27 mouse cellular contexts compared by ENCODE assay signal in genomic region chr15:98070376-98070775, GRCm38 (mm10).
"Had no signal": no experiment of that assay in that cellular context is flagged by ENCODE, and none has a peak within 500 bp of the region (broad histone marks: within the 10 kb centered on the region; RNA-seq: fewer than 3 reads in every experiment).

No protein-coding gene starts in this region.

- ATAC-seq: hindbrain, embryonic 16.5 days; inflammation-experienced regulatory T-cells, adult 6 months; intestine, embryonic 15.5 days; intestine, postnatal 0 days; liver, postnatal 0 days had no signal

- DNase-seq: gastrocnemius, adult 2 months; gastrocnemius, postnatal 10 days; gastrocnemius, postnatal 25 days; heart, adult 2 months; heart, postnatal 10 days; heart, postnatal 4 days; kidney, adult 18-20 months; kidney, adult 8-10 months; kidney, postnatal 10 days; kidney, postnatal 25 days; kidney, postnatal 4 days; liver; liver, embryonic 13.5 days; liver, postnatal 0 days had no signal

- H3K27me3 ChIP-seq: heart, embryonic 12.5 days; hindbrain, embryonic 12.5 days; intestine, embryonic 15.5 days; limb, embryonic 12.5 days; liver, embryonic 13.5 days; liver, embryonic 15.5 days had no signal

- H3K4me3 ChIP-seq: gastrocnemius, adult 2 months; heart, adult 2 months; heart, embryonic 12.5 days; hindbrain, embryonic 10.5 days; hindbrain, embryonic 12.5 days; intestine, embryonic 15.5 days; layer of hippocampus, adult 2 months; left cerebral cortex, adult 2 months; limb, embryonic 10.5 days; limb, embryonic 12.5 days; liver, embryonic 13.5 days; liver, embryonic 15.5 days had no signal

- H3K4me1 ChIP-seq: heart, embryonic 12.5 days; hindbrain, embryonic 10.5 days; hindbrain, embryonic 12.5 days; intestine, embryonic 15.5 days; limb, embryonic 10.5 days; limb, embryonic 12.5 days; liver, embryonic 13.5 days; liver, embryonic 15.5 days had no signal

- H3K9me3 ChIP-seq: heart, embryonic 12.5 days; hindbrain, embryonic 10.5 days; hindbrain, embryonic 12.5 days; intestine, embryonic 15.5 days; limb, embryonic 10.5 days; limb, embryonic 12.5 days; liver, embryonic 13.5 days; liver, embryonic 15.5 days had no signal

- H3K27ac ChIP-seq: gastrocnemius, adult 2 months; heart, adult 2 months; hindbrain, embryonic 10.5 days; hindbrain, embryonic 12.5 days; hindbrain, embryonic 14.5 days; intestine, embryonic 15.5 days; layer of hippocampus, adult 2 months; left cerebral cortex, adult 2 months; limb, embryonic 10.5 days; limb, embryonic 12.5 days; liver, embryonic 13.5 days; liver, embryonic 15.5 days had no signal
